Mouse (Mus musculus): Measurements from ENCODE around the gene Tssk1.
A peak's percentile ranks its signal among the peaks of the same experiment; 100 is the strongest.

Gene Tssk1

GRCm38 (mm10) chr16:17911052-17911595 lies 17.1 kb downstream of the Tssk1 start, which contains the start of gene Ess2:
TSS of gene Ess2 (minus strand) at chr16:17911348.
- DNase-seq: peak; percentile 92

- DNase-seq: no peak
Measured at GRCm38 (mm10) chr16:17914307-17915249, 20.6 kb downstream of the Tssk1 start, which contains the start of gene Gsc2. TSS of gene Gsc2 (minus strand) at chr16:17915059.

GRCm38 (mm10) chr16:17920586-17920985 lies 26.6 kb downstream of the Tssk1 start:
- DNase-seq: no peak

- peak; percentile 94 for DNase-seq
Measured at GRCm38 (mm10) chr16:17921325-17922162, 27.5 kb downstream of the Tssk1 start.

GRCm38 (mm10) chr16:17922163-17922538 lies 28.1 kb downstream of the Tssk1 start:
- no peak for DNase-seq

GRCm38 (mm10) chr16:17927351-17928082 lies 33.5 kb downstream of the Tssk1 start:
- peak; percentile 41 for DNase-seq

GRCm38 (mm10) chr16:17928087-17928580 lies 34.1 kb downstream of the Tssk1 start, which contains the start of gene Slc25a1:
TSS of gene Slc25a1 (minus strand) at chr16:17928219.
- DNase-seq: peak; percentile 84

- DNase-seq: peak; percentile 71
Measured at GRCm38 (mm10) chr16:17928627-17929104, 34.6 kb downstream of the Tssk1 start.

- no peak for DNase-seq
Measured at GRCm38 (mm10) chr16:17929211-17929610, 35.2 kb downstream of the Tssk1 start.

GRCm38 (mm10) chr16:17929631-17930030 lies 35.6 kb downstream of the Tssk1 start:
- DNase-seq: no peak

GRCm38 (mm10) chr16:17931906-17932460 lies 38.0 kb downstream of the Tssk1 start:
- no peak for DNase-seq

GRCm38 (mm10) chr16:17933594-17934444 lies 39.8 kb downstream of the Tssk1 start:
- DNase-seq: no peak

- DNase-seq: no peak
Measured at GRCm38 (mm10) chr16:17934445-17934910, 40.5 kb downstream of the Tssk1 start.

GRCm38 (mm10) chr16:17936776-17937175 lies 42.8 kb downstream of the Tssk1 start:
- no peak for DNase-seq

- no peak for DNase-seq
Measured at GRCm38 (mm10) chr16:17938187-17938586, 44.2 kb downstream of the Tssk1 start.

- peak; percentile 77 for DNase-seq
Measured at GRCm38 (mm10) chr16:17938821-17939220, 44.8 kb downstream of the Tssk1 start.

- DNase-seq: no peak
Measured at GRCm38 (mm10) chr16:17939255-17939751, 45.3 kb downstream of the Tssk1 start.

GRCm38 (mm10) chr16:17943466-17943865 lies 49.4 kb downstream of the Tssk1 start:
- no peak for DNase-seq

- DNase-seq: peak; percentile 46
Measured at GRCm38 (mm10) chr16:17945081-17945831, 51.2 kb downstream of the Tssk1 start.
